Mouse (Mus musculus) liver, embryonic 14.5 days (tissue): ENCODE results near the gene Pced1b.

Source experiments
- CTCF ChIP-seq: IDR thresholded peaks from 2 replicates; pipeline ENCODE4 v1.5.1; 2016; ENCODE audit warnings: antibody characterized with exemption, low read depth, control low read depth
- EP300 ChIP-seq: IDR thresholded peaks from 2 replicates; pipeline ENCODE4 v1.6.1; 2016; ENCODE audit warnings: antibody characterized with exemption, low read depth

- TF ChIP-seq CTCF (no peak), EP300 (no peak)
Observed at GRCm38 (mm10) chr15:97275626-97276395, 28.9 kb downstream of the Pced1b start.
